Mouse (Mus musculus) cerebellum, adult 2 months (tissue): ENCODE results near the gene Cnn2.

Experiments
- CTCF ChIP-seq: fragments of 200-500 bp; IDR thresholded peaks from 2 replicates; pipeline ENCODE4 v1.5.1; 2011; ENCODE audit warnings: low read depth, mild to moderate bottlenecking, control low read depth, low read length, moderate library complexity, borderline replicate concordance; ENCODE audit not compliant: insufficient read depth
- POLR2A ChIP-seq: fragments of 200-500 bp; IDR thresholded peaks from 2 replicates; pipeline ENCODE4 v1.6.1; 2011; ENCODE audit warnings: low read length, control low read depth, borderline replicate concordance; ENCODE audit not compliant: insufficient read depth

GRCm38 (mm10) chr10:79966886-79967400, 21.4 kb upstream of the Cnn2 start:
- TF ChIP-seq POLR2A, result no peak
- no peak for TF ChIP-seq CTCF
